Mouse (Mus musculus) ES-E14 (cell line): ENCODE measurements around the gene Fchsd2. TPM values are rescaled to one million over a fixed set of nuclear protein-coding genes. Genes with fewer than 3 reads are reported as not detected.

Source experiments
- DNase-seq: peaks from one replicate; pipeline ENCODE4 v3.0.0-alpha.2; 2013; ENCODE audit warnings: low read depth, low spot score
- H3K27ac ChIP-seq: 2 replicates; pipeline ENCODE4 v1.5.1; 2012; ENCODE audit warnings: low read depth, mild to moderate bottlenecking, low read length, moderate library complexity, mixed read lengths; ENCODE audit not compliant: poor library complexity, insufficient read depth, severe bottlenecking
- H3K36me3 ChIP-seq: 2 replicates; pipeline ENCODE4 v1.6.1; 2012; ENCODE audit warnings: mild to moderate bottlenecking, low read length, moderate library complexity, mixed read lengths; ENCODE audit not compliant: control insufficient read depth, poor library complexity, insufficient read depth, severe bottlenecking
- H3K4me1 ChIP-seq, 2 experiments: fragments of 150-350 bp in 1 of 2; sonication (generic) in 1 of 2; 2 replicates each; pipeline ENCODE4 v1.6.1; 2012; ENCODE audit warnings: low read length in 2 of 2, mild to moderate bottlenecking in 1 of 2, mixed read lengths in 1 of 2; ENCODE audit not compliant: control insufficient read depth in 2 of 2, insufficient read depth in 2 of 2, poor library complexity in 1 of 2
- H3K4me3 ChIP-seq, 2 experiments: fragments of 150-350 bp in 1 of 2; sonication (generic) in 1 of 2; 2 replicates each; pipeline ENCODE4 v1.5.1; 2012; ENCODE audit warnings: low read length in 2 of 2, low read depth in 1 of 2, mild to moderate bottlenecking in 1 of 2, mixed read lengths in 1 of 2; ENCODE audit not compliant: insufficient read depth in 1 of 2, poor library complexity in 1 of 2, severe bottlenecking in 1 of 2
- H3K9ac ChIP-seq: 2 replicates; pipeline ENCODE4 v1.6.1; 2012; ENCODE audit warnings: low read depth, mild to moderate bottlenecking, low read length, mixed read lengths; ENCODE audit not compliant: poor library complexity, insufficient read depth, severe bottlenecking
- H3K9me3 ChIP-seq: fragments of 150-350 bp; sonication (generic); 2 replicates; pipeline ENCODE4 v1.6.1; 2012; ENCODE audit warnings: low read depth, mild to moderate bottlenecking, low read length; ENCODE audit not compliant: control insufficient read depth, insufficient read depth
- CHD2 ChIP-seq: IDR thresholded peaks from 2 replicates; pipeline ENCODE4 v1.6.1; 2014; ENCODE audit warnings: mild to moderate bottlenecking, low read depth, low read length, inconsistent platforms
- HCFC1 ChIP-seq: IDR thresholded peaks from 2 replicates; pipeline ENCODE4 v1.6.1; 2012; ENCODE audit warnings: low read length, inconsistent platforms, borderline replicate concordance; ENCODE audit not compliant: insufficient read depth
- MAFK ChIP-seq: IDR thresholded peaks from 2 replicates; pipeline ENCODE4 v1.6.1; 2014; ENCODE audit warnings: mild to moderate bottlenecking, low read depth, low read length, inconsistent platforms; ENCODE audit not compliant: insufficient read depth
- ZC3H11A ChIP-seq: IDR thresholded peaks from 2 replicates; pipeline ENCODE4 v1.6.1; 2012; ENCODE audit warnings: low read depth, mild to moderate bottlenecking, inconsistent platforms, low read length, borderline replicate concordance
- ZNF384 ChIP-seq: IDR thresholded peaks from 2 replicates; pipeline ENCODE4 v1.6.1; 2012; ENCODE audit warnings: low read depth, low read length, inconsistent platforms
- in situ Hi-C, 2 experiments: fragments of 600-800 bp; cut with MboI; formaldehyde crosslinking; loops; one replicate each; pipeline ENCODE4 v1.15.1; 2025; ENCODE audit warnings: low sequenced_read_pairs in 2 of 2, inconsistent platforms in 1 of 2; ENCODE audit not compliant: unreplicated experiment in 2 of 2
- total RNA-seq: library from RNA; depleted of rRNA; stranded (reverse); fragments of 300-350 nt; gene quantifications from 2 replicates; pipeline ENCODE4 v1.2.3, GENCODE M21; 2012

Fchsd2 gene
- total RNA-seq, 1 experiment, result 11.1 TPM

DNA sequence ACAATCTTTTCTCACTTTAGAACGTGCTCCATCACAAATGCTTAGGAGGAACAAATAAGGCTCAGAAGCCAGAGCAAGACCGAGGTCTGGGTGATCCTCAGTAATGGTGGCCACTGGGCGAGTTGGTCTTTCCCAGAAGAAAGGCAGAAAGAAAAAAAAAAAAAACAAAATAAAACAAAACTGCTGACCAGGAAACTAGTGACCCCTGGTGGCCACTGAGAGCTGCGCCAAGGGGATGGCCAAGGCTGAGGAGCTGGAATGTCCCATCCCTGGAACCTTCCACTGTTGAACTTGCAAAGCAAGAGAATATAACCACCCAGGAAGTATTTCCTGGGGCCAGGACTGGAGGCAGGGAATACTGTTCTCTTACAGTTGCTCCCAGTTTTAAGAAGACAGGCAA, 195.8 kb downstream of the Fchsd2 start:
- H3K4me3 ChIP-seq, result no peak overlapping the region
- TF ChIP-seq MAFK, result peak; percentile 67
- peak; percentile 39; the same call in 1 of the 2 replicates for TF ChIP-seq ZC3H11A
- no peak for TF ChIP-seq HCFC1
- TF ChIP-seq CHD2, result no peak
- peak; percentile 90 for TF ChIP-seq ZNF384
- no peak overlapping the region for H3K9ac ChIP-seq
- no peaks in the 10 kb centered on the region for H3K9me3 ChIP-seq
- no peak for DNase-seq
- peaks cover 2% of the 10 kb centered on the region for H3K36me3 ChIP-seq
- in situ Hi-C loops, result loop anchor here (10.0 to 25.0 kb wide), 2 partner anchors 224 to 226 kb away; no protein-coding TSS in a partner anchor
- H3K27ac ChIP-seq, result no peak overlapping the region
- H3K4me1 ChIP-seq, result no peaks in the 10 kb centered on the region

DNA sequence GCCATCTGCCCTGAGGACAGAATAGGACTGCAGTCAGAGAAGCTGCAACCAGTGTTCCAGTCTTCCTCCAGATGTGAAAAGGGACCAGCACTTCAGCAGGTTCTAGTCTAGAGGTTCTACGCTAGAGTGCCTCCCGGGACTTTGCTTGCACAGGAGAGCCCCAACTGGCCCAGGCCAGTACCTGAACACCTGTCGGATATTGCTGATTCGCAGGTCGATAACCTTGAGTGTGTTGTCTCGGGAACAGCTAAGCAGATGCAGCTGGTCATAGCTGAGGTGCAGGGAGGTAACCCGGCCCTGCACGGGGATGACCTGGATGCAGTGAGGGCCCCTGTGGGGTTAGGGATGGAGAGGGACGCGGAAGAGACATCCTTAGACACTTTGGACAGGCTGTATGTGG, 197.7 kb downstream of the Fchsd2 start:
- H3K4me3 ChIP-seq, result no peak overlapping the region
- TF ChIP-seq HCFC1 (no peak), ZC3H11A (no peak), ZNF384 (no peak), MAFK (no peak), CHD2 (no peak)
- no peak for DNase-seq
- H3K36me3 ChIP-seq, result peaks cover 4% of the 10 kb centered on the region; the same call in 1 of the 2 replicates
- H3K27ac ChIP-seq, result no peak overlapping the region
- no peak overlapping the region for H3K9ac ChIP-seq
- 0 out of 4 replicates have a peak, but pooled peaks cover 0 to 2% of the 10 kb centered on the region in 2 experiments for H3K4me1 ChIP-seq
- in situ Hi-C loops, result loop anchor here in 1 of 2 experiments (25.0 kb wide), 1 partner anchor 228 kb away; no protein-coding TSS in a partner anchor
- H3K9me3 ChIP-seq, result no peaks in the 10 kb centered on the region

DNA sequence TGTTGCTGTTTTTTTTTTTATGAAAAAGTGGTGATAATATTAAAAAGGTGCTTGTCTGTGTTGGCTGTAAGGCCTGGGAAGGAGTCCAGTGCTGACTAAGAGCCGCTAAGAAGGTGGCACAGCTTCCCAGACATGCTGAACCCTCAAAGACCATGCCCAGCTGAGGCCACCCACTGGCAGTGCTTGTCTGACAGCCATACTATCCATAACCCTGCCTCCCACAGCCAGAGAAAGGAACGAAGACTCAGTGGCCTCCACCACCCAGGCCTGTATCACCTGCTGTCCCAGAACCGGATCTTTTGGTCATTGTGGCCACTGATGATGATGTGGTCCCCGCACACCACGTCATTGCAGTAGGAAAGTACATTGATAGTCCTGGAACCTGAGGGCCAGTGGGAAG, 198.5 kb downstream of the Fchsd2 start:
- Histone ChIP-seq H3K4me1 (peaks cover 0 to 4% of the 10 kb centered on the region in 2 experiments; a peak in 1 of 4 replicates), H3K9ac (no peak overlapping the region), H3K36me3 (peaks cover 4% of the 10 kb centered on the region; the same call in 1 of the 2 replicates), H3K4me3 (no peak overlapping the region), H3K9me3 (no peaks in the 10 kb centered on the region), H3K27ac (no peak overlapping the region)
- TF ChIP-seq CHD2, result no peak
- no peak for TF ChIP-seq MAFK
- no peak for TF ChIP-seq ZNF384
- TF ChIP-seq HCFC1, result no peak
- TF ChIP-seq ZC3H11A, result no peak
- no peak for DNase-seq
- in situ Hi-C loops, result loop anchor here in 1 of 2 experiments (25.0 kb wide), 1 partner anchor 229 kb away; no protein-coding TSS in a partner anchor

DNA sequence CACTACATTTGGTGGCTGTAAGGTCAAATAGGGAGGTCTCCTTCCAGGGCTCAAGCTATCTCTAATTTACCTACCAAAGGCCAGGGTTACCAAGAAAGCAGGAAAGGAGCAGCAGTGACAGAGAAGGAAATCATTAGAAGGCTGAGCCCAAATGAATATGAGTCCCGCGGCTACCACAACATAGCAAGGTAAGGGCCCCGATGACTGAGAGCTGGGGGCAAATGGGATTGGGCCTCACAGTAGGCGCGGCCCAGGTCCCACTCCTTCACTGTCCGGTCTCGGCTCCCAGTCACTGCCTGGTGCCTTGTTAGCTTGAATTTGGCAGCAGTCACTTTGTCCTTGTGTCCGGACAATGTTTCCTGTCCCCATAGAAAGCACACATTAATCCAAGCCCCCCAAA, 199.0 kb downstream of the Fchsd2 start:
- H3K27ac ChIP-seq, result no peak overlapping the region
- in situ Hi-C loops, result loop anchor here in 1 of 2 experiments (25.0 kb wide), 1 partner anchor 229 kb away; no protein-coding TSS in a partner anchor
- no peak overlapping the region for H3K4me3 ChIP-seq
- TF ChIP-seq ZC3H11A (no peak), MAFK (no peak), HCFC1 (no peak), CHD2 (no peak), ZNF384 (no peak)
- DNase-seq, result no peak
- no peak overlapping the region for H3K9ac ChIP-seq
- no peaks in the 10 kb centered on the region for H3K9me3 ChIP-seq
- H3K4me1 ChIP-seq, result peaks cover 0 to 4% of the 10 kb centered on the region in 2 experiments; a peak in 1 of 4 replicates
- H3K36me3 ChIP-seq, result peaks cover 4% of the 10 kb centered on the region; the same call in 1 of the 2 replicates
